Mouse (Mus musculus): ENCODE data around the gene Rdh13.

DNA sequence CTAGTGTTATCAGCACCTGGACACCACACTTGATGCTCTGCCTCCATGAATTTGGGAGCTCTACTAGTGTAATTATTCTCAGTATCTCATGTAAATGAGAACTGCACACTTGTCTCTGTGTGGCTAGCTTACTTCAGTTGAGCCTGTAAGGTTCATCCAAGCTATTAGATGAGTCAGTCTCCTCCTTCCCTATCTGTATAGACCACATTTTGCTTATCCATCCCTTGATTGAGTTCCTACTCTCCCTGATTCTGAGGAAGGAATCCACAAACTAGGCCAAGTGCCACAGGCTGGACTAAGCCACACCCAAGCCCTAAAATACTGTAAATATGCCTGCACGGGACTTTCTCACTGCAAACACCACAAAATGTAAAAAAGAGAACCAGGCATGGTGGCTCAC lies 48.5 kb upstream of the Rdh13 start:
- no peak for TF ChIP-seq CTCF (IDR thresholded peaks at IDR 0.05; ENCODE audit: low read depth, low read length)
- TF ChIP-seq POLR2A (IDR thresholded peaks at IDR 0.05; ENCODE audit: borderline replicate concordance, low read depth, low read length) = no peak

Data from bone marrow macrophage, adult 2 months (primary cell).